Mouse (Mus musculus) NIH3T3 (cell line): ENCODE results near the gene Sapcd1.

ENCODE experiments used
- DNase-seq: peaks from one replicate; pipeline ENCODE4 v3.0.0-alpha.2; 2012; ENCODE audit warnings: low read depth

The Sapcd1 gene

DNA sequence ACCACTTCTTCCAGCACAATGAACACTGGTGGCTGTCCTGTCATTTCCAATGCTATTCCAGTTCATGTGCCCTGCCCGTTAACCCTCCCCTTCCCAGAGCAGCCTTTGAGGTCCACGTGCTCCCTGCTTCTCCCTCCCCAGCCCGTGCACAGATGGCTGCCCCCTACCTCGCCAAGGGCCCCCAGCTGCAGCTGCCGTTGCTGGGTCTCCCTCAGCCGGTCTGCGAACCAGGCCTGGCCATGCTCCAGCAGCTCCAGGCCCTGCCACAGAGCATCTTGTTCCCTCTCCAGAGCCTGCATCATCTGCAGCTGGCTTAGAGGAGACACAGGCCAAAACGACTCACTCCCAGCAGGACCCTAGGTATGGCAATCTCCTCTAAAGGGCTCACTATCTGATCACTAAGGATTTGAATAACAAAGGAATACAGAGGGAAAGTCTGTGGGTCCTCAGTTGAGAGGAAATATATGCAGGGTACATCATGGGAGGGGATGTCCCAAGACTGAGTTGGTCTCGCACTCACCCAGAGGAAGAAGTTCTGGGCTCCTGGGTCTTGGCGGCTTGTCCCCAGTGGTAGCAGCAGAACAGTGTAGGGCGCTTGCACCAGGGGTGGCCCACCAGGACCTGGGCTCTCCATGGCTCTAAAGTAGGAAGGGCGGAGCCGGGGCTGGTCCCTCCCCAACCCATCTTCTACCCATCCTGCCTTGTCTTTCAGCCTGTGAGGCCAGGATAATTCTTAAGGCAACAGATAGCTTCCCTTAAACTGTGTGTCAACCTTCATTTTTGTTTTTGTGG is at the start of gene Sapcd1:
Gene Sapcd1, minus strand, starts transcription at position 740 of the 792 bp plus-strand sequence.
- peak; percentile 57 for DNase-seq

DNA sequence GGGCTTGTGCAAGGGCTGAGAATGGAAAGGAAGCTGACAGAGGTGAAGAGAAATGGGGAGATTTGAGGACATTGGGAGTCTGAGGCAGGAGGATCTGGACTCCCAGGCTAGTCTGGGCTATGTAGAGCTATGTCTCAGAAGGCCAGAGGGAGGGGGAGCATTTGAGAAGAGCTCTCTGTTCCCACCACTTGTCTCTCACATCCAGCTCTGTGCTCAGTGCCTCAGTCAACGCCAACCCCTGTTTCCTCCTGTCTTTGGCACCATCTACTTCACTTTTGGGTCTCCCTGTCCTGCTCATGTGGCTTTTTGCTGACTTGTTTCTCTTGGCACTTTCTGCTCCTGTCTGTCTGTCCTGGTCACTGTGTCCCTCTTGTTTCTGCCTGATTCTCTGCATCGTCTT is 49.5 kb upstream of the Sapcd1 start:
- DNase-seq = no peak

DNA sequence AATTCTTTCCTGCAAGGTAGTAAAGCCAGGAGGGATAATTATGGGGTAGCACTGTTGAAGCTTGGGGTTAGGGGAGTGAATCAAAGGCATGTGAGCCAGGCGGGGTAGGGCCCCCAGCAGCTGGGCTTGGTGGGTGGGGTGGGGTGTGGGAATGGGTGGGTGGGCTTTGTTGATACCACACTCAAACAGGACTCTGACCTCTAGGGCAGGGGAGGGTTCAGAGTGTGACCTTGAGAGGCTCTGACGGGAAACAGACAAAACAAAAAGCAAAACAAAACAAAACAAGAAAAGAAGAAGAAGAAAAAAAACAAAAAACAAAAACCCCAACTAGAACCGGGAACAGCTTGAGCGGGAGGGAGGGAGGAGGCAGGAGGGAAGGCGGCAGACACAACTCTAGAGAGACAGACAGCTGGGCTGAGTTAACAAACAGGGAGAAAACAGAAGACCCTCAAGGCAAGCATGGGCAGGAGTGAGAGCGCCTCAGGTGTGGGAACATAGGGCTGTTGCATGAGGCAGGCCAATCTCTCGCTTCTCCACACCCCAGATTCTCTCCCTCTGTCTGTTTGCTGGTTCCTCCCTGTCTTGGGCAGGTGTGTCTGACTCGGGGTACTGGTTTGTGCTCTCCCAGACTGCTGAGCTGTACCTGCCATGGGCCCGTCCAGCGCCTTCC is 48.8 kb upstream of the Sapcd1 start, which contains the start of gene Ly6g6e:
Gene Ly6g6e, plus strand, starts transcription at position 396 of the 670 bp plus-strand sequence.
- no peak for DNase-seq

DNA sequence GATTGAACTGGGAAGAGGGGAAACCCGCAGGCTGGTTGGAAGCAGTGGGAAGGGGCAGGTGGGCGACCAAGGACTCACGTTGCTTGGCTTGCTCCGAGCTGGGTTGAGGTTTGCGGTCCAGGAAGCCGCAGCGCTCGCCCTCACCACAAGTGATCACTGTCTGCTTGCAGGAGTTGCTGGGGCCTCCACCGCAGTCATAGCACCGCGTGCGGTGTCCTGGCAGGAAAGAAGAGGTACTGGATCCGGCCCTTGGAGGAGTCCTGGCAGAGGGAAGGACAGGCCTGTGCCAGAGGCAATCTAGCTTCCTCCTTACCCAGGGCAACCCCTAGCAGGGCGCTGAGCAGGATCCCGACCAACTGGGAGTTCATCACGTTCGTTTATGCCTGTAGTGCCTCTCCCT is 46.3 kb upstream of the Sapcd1 start:
- no peak for DNase-seq

DNA sequence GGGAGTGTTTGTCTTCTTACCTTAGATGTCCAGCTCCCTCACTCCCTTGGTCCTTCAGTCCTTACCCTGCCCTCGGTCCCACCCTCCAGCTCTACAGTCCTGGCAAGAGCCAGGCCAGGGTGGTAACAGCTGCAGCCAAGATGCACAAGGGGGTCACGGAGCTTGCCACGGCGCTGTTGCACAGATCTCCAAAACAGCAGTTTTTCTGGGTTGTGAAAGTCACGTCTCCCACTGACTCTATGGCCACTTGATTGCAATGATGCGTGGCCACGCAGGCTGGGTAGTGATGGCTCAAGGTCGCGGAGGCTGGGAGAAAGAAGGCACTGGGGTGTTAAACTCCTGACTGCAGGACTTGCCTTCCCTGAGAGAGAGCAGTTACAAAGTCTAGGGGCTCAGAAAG is 43.6 kb upstream of the Sapcd1 start:
- no peak for DNase-seq

DNA sequence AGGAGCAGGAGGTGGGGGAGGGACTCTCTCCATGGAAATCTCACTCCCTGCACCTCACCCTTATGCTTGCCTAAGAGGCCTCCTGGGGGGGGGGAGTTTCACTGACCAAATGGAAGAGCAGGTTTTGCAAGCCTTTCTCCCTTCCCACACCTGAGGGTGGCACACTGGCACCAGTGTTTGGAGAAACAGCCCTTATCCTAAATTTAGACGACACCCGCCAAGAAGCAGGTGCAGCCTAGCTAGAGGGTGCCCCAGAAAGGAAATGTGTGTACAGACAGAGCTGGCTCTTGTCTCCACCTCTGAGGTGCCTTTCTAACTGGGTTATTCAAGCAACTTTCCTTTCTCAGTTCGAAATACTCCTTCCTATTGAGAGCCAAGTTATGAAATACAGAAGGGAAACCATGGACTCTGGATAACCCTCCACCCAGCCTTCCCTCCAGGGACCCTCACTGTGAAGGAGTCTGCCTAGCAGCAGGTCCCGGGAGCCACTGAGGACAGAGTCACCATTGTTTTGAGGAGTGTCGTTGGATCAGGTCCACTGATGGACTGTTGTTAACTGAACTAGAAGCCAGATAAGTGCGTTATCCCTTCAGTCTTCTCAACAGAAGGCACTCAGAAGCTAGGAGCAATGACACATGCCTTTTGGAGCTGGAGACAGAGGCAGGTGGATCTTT is 42.9 kb upstream of the Sapcd1 start:
- peak; percentile 18 for DNase-seq

DNA sequence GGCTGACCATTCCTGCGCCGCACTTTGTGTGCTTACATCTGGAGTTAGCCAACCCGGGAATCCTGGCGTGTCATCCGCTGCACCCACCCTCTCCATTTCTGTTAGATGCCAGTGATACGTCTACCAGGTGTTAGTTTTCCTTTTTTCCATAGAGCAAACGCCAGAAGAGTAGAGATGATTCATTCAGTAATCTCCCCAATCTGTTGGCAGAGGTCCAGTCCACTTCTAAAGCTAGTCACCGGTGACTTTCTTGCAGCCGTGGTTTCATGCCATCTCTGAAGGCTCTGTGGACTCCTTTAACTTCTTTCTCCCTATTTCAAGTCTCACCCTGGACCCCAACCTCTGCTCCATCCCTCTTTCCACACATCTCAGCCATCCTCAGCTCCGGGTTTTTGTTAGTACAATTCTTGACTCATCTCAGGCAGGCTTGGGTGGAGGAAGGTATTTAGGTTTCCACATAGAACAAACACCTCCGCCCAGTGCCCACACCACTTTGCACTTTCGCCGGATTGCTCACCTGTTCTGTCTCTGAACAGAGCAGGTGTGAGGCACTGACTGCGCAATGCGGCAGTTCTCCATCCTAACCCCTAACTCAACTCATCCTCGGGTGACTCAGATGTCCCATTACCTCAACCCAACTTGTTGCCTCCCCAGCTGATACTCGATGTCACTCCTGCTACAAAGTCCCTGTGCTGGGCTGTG is 40.5 kb upstream of the Sapcd1 start:
- peak; percentile 52 for DNase-seq

DNA sequence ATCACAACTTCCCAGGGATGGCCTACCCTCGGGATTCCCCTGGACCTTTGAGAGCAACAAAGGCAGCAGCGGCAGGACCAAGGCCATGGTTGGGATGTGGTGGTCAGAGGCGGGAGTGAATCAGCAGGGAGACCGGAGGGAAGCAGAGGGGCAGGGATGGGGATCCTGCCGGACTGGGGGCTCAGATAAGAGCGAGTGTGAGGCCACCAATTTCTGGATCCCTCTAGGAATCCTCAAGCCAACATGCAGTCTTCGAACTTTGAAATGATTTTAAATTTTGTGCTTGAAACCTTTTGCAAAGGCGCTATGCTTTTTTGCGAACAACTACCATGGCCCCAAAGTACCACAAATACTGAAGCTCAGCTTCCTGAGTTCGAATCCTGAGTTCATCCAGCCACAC is 38.3 kb upstream of the Sapcd1 start, which contains the start of gene Mpig6b:
Gene Mpig6b, minus strand, starts transcription at position 101 of the 400 bp plus-strand sequence.
- DNase-seq = no peak

DNA sequence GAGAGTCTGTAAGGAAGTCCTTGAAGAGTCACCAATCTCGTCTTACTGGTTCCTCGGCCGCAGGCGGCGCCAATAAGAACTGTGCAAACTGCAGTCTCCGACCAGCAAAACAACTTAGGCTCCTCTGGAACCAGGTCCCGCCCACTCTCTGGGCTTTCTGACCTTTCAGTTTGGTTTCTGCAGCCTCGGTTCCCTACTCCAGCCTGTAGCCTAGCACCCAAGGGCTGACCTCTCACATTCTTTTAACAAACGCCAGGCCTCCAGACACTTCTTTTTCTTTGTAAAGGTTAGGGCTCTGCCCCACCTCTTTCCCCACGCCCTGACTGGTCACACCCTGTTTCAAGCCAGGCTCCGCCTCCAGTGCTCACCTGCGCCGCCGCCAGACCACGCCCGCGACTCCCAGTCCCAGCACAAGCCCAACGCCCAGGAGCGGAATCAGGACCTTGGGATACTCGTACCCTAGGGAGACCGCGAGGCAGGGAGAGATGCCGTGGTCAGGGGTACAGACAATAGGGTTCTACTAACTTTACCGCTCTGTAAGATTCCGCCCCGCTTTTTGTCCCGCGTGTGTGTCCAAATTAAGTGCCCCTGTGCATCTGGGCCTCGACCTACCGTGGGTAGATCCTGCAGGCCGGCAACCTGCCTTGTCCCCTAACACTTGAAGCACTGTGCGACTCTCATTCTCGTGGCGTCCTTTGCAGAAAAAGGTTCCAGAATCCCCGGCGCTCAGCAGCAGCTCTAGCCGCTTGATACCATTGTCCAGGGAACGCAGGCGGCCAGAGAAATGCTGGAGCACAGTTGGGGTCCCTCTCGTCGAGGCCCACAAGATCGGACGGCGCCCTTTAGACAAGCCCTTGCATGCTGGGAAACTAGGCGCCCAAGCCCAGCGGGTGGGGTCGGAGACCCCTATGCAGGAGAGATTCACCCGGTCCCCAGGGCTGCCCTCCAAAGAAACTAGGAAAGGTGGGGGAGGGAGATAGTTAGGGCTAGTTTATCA is 37.4 kb upstream of the Sapcd1 start, which contains the start of gene Ly6g6c:
Gene Ly6g6c, plus strand, starts transcription at position 438 of the 997 bp plus-strand sequence.
- no peak for DNase-seq

DNA sequence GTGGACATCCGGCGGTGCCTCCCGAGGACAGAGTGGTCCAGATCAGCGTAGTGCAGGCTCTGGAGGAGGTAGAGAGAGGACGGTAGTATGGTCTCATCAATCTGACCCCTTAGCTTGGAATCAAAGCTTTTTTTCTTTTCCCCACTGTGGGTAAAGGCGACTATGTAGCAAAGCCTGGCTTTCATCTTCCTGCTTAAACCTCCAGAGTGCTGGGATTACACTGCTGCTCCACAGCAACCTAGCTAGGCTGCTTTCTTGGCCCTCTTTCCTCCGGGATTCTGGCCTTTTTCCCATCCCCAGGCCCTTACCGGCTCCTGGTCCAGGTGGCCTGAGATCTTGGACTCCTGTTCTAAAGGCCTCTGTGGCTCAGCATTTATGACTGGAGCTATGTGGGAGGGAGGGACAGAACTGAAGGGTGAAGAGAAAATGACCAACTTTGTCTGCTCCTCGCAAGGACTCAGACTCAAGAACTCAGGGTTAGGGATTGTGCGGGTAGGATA is 36.6 kb upstream of the Sapcd1 start:
- no peak for DNase-seq

DNA sequence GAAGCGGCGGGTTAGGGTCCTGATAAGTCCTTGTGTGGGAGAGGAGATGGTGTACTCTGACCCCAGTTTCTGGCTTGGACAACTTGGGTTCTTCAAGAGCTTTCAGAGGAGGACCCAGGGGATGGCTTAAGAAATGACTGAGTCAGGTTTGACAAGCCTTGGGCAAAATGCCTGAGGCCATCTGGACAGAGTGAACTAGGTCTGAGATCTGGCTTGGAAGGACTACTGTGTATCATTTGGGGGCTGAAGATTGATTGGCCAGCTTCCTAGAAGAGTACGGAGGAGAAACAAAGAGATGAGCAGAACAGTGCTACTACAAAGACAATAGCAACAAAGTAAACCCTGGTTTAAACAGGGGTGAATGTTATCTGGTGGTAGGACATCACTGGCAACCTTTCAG is 35.6 kb upstream of the Sapcd1 start:
- peak; percentile 46 for DNase-seq

DNA sequence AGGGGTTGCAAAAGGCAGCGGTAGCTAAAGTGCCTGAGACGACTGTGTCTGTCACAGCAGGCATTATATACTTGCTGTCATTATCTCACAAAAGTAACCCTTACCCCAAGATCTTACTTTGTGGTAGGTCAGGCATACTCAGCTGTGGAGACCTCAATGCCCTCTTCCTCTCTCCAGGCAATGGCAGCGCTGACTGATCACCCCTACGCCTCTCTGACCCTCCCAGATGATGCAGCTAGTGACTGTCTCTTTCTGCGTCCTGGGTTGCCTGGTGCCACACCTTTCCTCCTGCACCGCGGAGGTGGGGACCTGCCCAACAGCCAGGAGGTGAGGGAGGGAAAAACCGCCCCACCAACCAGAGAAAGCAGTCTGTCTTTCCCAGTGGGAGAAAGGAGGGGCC is 33.5 kb upstream of the Sapcd1 start:
- DNase-seq = no peak

DNA sequence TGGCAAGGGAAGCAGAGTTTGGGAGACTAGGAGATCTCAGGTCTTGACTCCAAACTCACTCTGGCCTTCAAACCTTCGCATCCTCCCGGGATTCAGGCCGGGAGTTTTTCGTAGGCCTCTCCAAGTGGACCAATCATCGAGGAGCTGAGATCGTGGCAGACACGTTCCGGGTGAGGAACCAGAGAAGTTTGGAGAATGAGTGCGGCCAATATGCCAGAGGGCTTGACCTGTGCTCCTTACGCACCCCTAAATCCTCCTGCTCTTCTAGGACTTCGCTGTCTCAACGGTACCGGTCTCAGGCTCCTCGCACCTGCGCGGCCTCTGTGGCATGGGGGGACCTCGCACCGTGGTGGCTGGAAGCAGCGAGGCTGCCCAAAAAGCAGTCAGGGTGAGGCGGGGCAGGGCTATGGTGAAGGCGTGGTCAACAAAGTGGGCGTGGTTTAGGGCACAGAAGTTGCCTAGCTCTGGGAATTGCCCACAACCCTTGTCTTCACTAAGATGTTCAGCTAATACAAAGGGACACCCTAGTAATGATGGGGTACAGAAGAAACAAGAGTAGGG is 33.0 kb upstream of the Sapcd1 start:
- DNase-seq = peak; percentile 53

DNA sequence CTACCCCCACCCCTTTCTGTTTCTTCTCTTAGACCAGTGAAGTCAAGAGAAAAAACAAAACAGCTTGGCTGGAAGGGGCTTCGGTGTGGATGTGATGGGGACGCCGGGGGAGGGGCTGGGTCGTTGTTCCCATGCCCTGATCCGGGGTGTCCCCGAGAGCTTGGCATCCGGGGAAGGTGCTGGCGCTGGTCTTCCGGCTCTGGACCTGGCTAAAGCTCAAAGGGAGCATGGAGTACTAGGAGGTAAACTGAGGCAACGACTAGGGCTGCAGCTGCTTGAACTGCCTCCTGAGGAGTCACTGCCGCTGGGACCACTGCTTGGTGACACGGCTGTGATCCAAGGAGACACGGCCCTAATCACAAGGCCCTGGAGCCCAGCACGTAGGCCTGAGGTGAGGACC is 32.3 kb upstream of the Sapcd1 start:
- no peak for DNase-seq

DNA sequence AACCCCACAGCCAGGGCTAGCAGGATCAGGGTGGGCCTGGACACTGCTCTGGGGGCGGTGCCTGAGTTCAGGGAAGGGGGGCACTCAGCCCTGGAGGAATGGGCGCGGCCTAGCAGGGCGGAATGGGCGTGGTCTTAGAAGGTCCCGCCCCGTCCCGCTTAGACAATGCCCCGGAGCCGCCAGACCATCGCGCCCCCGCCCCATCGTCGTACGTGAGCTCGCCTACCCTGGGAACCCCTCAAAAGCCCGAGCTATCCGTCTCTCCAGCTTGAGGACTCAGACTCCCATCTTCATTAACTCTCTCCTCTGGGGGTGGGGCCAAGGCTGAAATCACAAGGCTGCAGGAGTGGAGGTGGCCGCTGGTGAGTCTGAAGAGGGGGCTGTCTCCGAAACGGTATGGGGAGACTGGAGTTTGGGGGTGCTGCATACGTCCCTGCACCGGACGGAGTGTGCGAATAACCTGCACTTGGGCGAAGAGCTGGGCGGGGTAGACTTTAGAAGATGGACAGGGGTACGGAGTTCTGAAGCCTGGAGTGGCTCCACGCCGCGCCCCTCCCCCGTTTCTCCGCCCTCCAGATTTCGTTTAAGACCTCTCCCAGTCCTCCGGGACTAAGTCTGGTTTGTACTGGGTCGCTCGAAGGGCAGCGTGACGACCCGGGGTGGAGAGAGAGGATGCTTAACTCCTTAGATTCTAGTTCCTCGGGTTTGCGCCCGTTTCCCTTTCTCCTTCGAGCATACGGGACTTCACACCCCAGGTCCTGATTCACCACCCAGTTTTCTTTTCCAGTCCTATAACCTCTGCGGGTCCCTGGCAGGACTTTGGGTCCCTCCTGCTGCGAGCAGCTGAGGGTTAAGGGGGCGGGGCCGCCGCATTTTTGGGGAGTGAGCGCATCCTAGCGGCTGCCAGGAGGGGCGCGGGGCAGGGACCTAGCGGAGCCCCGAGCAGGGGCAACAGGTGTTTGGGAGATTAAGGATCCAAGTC is 31.4 kb upstream of the Sapcd1 start, which contains the start of gene Ddah2:
Gene Ddah2, plus strand, starts transcription at position 125 of the 982 bp plus-strand sequence.
- peak; percentile 96 for DNase-seq

DNA sequence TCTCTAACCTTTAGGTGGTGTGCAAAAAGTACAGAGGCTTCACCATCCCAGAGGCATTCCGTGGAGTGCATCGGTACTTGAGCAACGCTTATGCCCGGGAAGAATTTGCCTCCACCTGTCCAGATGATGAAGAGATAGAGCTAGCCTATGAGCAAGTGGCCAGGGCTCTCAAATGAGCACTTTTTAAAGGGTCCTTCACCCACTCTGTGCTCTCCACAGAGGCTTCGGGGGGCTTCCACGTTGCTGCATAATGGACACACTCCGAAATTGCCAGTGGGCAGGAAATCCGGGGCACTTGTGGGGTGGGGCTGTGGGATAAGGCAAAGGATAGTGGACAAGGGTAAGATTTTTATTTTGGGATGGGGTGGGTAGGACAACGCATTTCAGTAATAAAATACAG is 30.5 kb upstream of the Sapcd1 start:
- DNase-seq = no peak

DNA sequence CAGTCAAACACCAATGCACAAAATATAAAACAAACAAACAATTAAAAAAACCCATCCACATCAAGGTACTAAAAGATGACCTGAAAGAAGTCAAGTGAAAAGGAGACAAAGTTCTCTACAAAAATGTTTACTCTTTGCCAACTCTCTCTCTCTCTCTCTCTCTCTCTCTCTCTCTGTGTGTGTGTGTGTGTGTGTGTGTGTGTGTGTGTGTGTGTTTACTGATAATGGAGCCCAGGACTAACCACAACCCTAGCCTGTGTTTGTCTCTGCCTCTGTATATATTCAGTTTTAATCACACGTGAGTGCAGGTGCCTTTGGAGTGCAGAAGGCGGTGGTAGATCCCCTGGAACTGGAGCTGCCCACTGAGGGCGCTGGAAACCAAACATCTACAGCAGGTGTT is 29.3 kb upstream of the Sapcd1 start:
- DNase-seq = no peak

DNA sequence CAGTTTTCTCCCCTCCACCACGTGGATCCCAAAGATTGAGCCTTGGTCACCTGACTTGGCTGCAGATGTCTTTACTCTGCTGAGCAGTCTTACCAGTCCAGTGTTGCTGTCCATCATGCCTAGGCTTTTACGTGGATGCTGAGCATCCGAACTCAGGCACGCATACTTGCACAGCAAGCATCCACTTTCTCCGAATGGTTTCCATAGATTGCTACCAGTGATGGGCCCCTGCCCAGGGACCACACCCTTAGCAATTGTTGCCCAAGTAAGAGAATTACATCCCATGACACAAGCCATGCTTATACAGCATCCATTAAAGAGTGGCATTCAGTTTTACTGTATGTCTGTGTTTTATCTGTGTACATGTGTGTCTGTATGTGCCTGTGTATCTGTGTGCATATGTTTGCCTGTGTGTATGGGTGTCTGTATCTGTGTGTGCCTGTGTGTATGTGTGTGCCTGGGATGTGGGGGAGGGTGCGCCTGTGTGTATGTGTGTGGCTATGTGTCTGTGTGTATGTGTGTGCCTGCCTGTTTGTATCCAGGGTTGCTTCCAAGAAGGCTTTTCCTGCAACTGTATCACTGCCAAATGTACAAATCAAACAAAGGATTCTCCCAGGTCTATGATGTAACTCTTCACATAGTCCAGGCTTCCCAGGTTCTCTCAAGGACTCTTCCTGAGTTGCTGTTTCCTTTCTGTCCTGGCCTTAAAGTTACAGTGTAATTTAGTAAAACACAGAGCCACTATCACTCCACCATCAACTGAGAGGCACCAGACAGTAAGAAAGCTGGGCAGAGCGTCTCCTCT is 28.1 kb upstream of the Sapcd1 start:
- DNase-seq = no peak
